Mouse (Mus musculus): ENCODE measurements around the gene 5031439G07Rik. TPM values are rescaled to one million over a fixed set of nuclear protein-coding genes. Genes with fewer than 3 reads are reported as not detected.
"Not testable (repeated sequence)": the region's sequence is repeated elsewhere in the genome, so short reads cannot be mapped to it uniquely, and the experiment has no call there.

5031439G07Rik gene
- polyA plus RNA-seq, 1 experiment from 2014 or later: 39.3 TPM

DNA sequence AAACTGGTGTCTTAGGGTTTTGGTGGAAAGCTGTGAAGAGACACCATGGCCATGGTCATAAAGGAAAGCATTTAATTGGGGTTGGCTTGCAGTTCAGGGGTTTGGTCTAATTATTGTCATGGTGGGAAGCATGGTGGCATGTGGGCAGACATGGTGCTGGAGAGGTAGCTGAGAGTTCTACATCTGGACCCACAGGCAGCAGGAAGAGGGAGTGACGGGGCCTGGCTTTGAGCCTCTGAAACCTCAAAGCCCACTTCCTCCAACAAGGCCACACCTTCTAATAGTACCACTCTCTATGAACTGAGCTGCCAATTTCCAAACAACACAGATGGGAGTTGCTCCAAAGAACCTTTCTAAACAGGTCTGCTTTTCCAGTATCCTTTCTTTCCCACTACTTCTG is 91.7 kb downstream of the 5031439G07Rik start:
- no peaks in the 10 kb centered on the region for H3K36me3 ChIP-seq
- no peak overlapping the region for H3K4me3 ChIP-seq
- no peak overlapping the region for H3K9ac ChIP-seq
- no peak overlapping the region for H3K27ac ChIP-seq (replicated peaks)
- no peaks in the 10 kb centered on the region for H3K27me3 ChIP-seq
- peaks cover 15% of the 10 kb centered on the region for H3K4me1 ChIP-seq (replicated peaks)
- ATAC-seq (ENCODE audit: low FRiP score, low read depth): no peak
- H3K9me3 ChIP-seq: no peaks in the 10 kb centered on the region
- H3K4me2 ChIP-seq: no peak overlapping the region
- WGBS: 96% methylated on average over 1 of the region's 1 CpGs

DNA sequence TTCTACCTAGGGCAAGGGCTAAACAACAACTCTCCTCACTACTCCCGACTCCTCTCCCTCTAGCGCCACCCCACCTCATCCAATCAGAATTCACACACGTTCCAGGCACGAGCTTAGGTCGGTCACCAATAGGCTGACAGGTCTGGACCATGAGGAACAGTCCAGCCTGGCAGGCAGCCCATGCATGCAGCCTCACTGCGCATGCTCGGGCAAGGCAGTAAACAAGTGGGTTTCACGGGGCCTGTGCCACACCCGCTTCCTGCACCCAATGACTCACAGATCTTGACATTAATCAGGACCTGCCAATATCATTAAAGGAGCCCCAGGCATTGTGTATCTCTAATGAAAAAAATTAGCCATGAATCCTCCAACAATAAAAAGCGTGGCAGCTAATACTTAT is 92.1 kb downstream of the 5031439G07Rik start:
- WGBS: 69% methylated on average over 10 of the region's 10 CpGs
- H3K27ac ChIP-seq (replicated peaks); H3K9ac ChIP-seq; H3K4me2 ChIP-seq; H3K36me3 ChIP-seq; H3K27me3 ChIP-seq; ATAC-seq (ENCODE audit: low FRiP score, low read depth); H3K4me3 ChIP-seq; H3K9me3 ChIP-seq: not testable (repeated sequence)
- H3K4me1 ChIP-seq (replicated peaks): peaks cover 18% of the 10 kb centered on the region

Small RNAs within 50 kb of the gene (microRNA-seq; reads per million reads assigned to microRNA genes)
- gene Mir1249: 53.0 reads per million, percentile 43 among the genes with 10 or more reads in this experiment

Other genes with a start within 250 kb of the 5031439G07Rik start
- 4.0 and 4.4 TPM in 2 replicates for gene Phf21b, start 132.5 kb downstream of the 5031439G07Rik start, polyA plus RNA-seq (2015; fragmentation: Nextera tagmentation; extraction: Ambion mirVana)
- gene Gm29666, start 68.5 kb downstream of the 5031439G07Rik start, polyA plus RNA-seq (2015; fragmentation: Nextera tagmentation; extraction: Ambion mirVana): 0.98 and 1.0 TPM in 2 replicates
- gene Nup50, start 65.1 kb downstream of the 5031439G07Rik start, polyA plus RNA-seq (2015; fragmentation: Nextera tagmentation; extraction: Ambion mirVana): 25.2 and 25.5 TPM in 2 replicates
- gene Upk3a, start 28.6 kb upstream of the 5031439G07Rik start, polyA plus RNA-seq (2015; fragmentation: Nextera tagmentation; extraction: Ambion mirVana): 0.91 and 1.6 TPM in 2 replicates
- gene Fam118a, start 40.4 kb upstream of the 5031439G07Rik start, polyA plus RNA-seq (2015; fragmentation: Nextera tagmentation; extraction: Ambion mirVana): 30.1 and 30.8 TPM in 2 replicates
- gene Smc1b, start 143.4 kb upstream of the 5031439G07Rik start, polyA plus RNA-seq (2015; fragmentation: Nextera tagmentation; extraction: Ambion mirVana): 0.08 and 0.21 TPM in 2 replicates
- 0.69 and 1.5 TPM in 2 replicates for gene Ribc2, start 143.5 kb upstream of the 5031439G07Rik start, polyA plus RNA-seq (2015; fragmentation: Nextera tagmentation; extraction: Ambion mirVana)
- gene Fbln1, start 217.4 kb upstream of the 5031439G07Rik start, polyA plus RNA-seq (2015; fragmentation: Nextera tagmentation; extraction: Ambion mirVana): 53.6 and 56.2 TPM in 2 replicates